Mouse (Mus musculus) intestine, embryonic 16.5 days (tissue): ENCODE data around the gene Bnip3. TPM values are rescaled to one million over a fixed set of nuclear protein-coding genes. Genes with fewer than 3 reads are reported as not detected.
A peak's percentile ranks its signal among the peaks of the same experiment; 100 is the strongest.

Experiments
- ATAC-seq: fragments of 200-750 bp; cut with Nextera tagmentation; 2 replicates; pipeline ENCODE4 v1.8.0; 2017; ENCODE audit warnings: moderate TSS enrichment, moderate library complexity
- H3K27ac ChIP-seq: fragments of 300-500 bp; sonication (generic); 2 replicates; pipeline ENCODE4 v1.5.1; 2014; ENCODE audit warnings: mild to moderate bottlenecking, low read length
- H3K27me3 ChIP-seq: fragments of 300-500 bp; sonication (generic); replicated peaks from 2 replicates; pipeline ENCODE4 v1.6.1; 2014; ENCODE audit warnings: low read length, control low read depth, mixed read lengths; ENCODE audit not compliant: control insufficient read depth, insufficient read depth
- H3K36me3 ChIP-seq: fragments of 300-500 bp; sonication (generic); 2 replicates; pipeline ENCODE4 v1.6.1; 2014; ENCODE audit warnings: low read length, control low read depth; ENCODE audit not compliant: control insufficient read depth, insufficient read depth
- H3K4me1 ChIP-seq: fragments of 300-500 bp; sonication (generic); 2 replicates; pipeline ENCODE4 v1.6.1; 2014; ENCODE audit warnings: low read length, control low read depth, mixed read lengths; ENCODE audit not compliant: control insufficient read depth, insufficient read depth
- H3K4me2 ChIP-seq: fragments of 300-500 bp; sonication (generic); 2 replicates; pipeline ENCODE4 v1.6.1; 2014; ENCODE audit warnings: low read depth, low read length, control low read depth
- H3K4me3 ChIP-seq: fragments of 300-500 bp; sonication (generic); 2 replicates; pipeline ENCODE4 v1.5.1; 2014; ENCODE audit warnings: mild to moderate bottlenecking, low read length
- H3K9ac ChIP-seq: fragments of 300-500 bp; sonication (generic); 2 replicates; pipeline ENCODE4 v1.6.1; 2014; ENCODE audit warnings: low read depth, low read length
- H3K9me3 ChIP-seq: fragments of 300-500 bp; sonication (generic); 2 replicates; pipeline ENCODE4 v1.6.1; 2016; ENCODE audit warnings: low read length, control low read depth; ENCODE audit not compliant: control insufficient read depth
- WGBS: fragments of 180-500 bp; shearing (Covaris S2); extraction: QIAGEN DNeasy Blood & Tissue Kit; methylation state at CpG from one replicate; pipeline ENCODE4 v1.1.7; 2014; 5-methylcytosine and 5-hydroxymethylcytosine counted together
- polyA plus RNA-seq: library from polyadenylated mRNA; unstranded; fragments of >200 nt; fragmentation: Nextera tagmentation; extraction: Ambion mirVana; gene quantifications from 2 replicates; pipeline ENCODE4 v1.2.1, GENCODE M21; 2015

The Bnip3 gene
- polyA plus RNA-seq, 1 experiment from 2014 or later, result 195 TPM

DNA sequence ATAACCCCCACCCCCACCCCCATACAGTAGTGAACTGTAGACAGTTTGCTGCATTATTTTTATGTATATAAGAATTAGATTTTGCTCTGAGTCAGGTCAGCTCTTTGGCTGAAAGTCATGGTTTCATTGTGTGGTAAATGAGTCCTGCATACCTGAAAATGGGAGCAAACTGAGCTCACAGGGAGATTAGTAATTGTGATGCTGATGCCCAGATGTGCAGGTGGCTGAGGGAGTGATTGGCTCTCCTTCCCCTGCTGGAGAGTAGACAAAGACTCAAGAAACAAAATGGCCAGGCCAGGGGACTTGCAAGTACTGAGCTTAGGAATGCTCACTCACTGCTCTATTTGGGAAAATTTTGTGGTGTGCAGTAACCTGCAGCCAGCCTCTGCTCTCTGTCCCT is 59.2 kb downstream of the Bnip3 start:
- no peak overlapping the region for H3K4me3 ChIP-seq
- H3K27me3 ChIP-seq, result no peaks in the 10 kb centered on the region
- no peak overlapping the region for H3K4me2 ChIP-seq
- H3K9me3 ChIP-seq, result no peaks in the 10 kb centered on the region
- no peak for ATAC-seq
- peaks cover 8% of the 10 kb centered on the region; the same call in 1 of the 2 replicates for H3K36me3 ChIP-seq
- H3K4me1 ChIP-seq, result peaks cover 15% of the 10 kb centered on the region
- no peak overlapping the region for H3K27ac ChIP-seq
- no peak overlapping the region for H3K9ac ChIP-seq

DNA sequence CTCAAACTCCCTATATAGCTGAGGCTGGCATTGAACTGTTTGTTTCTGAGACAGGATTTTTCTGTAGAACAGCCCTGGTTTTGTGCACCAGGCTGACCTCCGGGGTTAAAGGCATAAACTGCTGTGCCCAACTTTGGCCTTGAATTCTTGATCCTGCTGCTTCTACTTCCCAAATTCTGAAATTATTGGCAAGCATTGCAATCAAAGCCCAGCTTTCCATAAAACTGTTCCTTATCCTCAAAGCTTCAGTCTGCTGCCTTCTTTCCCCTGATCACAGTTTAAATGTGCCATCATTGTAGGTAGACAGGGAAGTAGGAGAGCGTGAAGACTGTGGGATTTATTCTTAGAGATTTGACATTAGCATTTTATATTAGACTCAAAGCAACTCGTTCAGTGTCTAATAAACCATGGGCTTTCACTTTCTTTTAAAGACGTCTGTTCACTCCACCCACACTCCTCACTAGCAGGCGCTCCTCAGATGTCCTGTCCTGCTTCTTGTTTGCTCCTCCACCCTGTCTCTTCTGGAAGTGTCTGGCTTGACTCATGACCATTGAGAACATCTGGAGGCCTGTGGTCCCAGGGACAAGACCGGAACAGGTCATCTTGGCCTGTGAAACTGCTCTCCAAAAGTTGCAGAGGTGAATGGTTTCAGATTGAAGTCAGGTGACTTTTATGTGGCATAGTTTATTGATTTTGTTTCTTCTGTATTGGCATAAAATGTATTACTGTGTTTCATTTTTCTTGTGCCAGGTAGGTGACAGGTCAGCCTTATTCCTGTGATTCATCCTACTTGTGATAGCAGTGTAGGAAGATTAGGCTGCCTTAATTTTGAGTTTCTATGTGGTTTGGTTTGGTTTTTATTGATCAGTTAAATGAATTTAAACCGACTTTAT is 61.0 kb downstream of the Bnip3 start:
- peaks cover 22% of the 10 kb centered on the region for H3K4me1 ChIP-seq
- H3K4me3 ChIP-seq, result no peak overlapping the region
- peaks cover 3% of the 10 kb centered on the region; the same call in 1 of the 2 replicates for H3K36me3 ChIP-seq
- no peaks in the 10 kb centered on the region for H3K27me3 ChIP-seq
- no peak overlapping the region for H3K27ac ChIP-seq
- no peak for ATAC-seq
- H3K4me2 ChIP-seq, result peak overlapping the region; percentile 89; the same call in 1 of the 2 replicates
- no peak overlapping the region for H3K9ac ChIP-seq
- no peaks in the 10 kb centered on the region for H3K9me3 ChIP-seq
- WGBS, result 67% methylated on average over 7 of the region's 7 CpGs

- peaks cover 22% of the 10 kb centered on the region for H3K4me1 ChIP-seq
- no peaks in the 10 kb centered on the region for H3K9me3 ChIP-seq
- peak overlapping the region; percentile 98 for H3K4me3 ChIP-seq
- WGBS, result 37% methylated on average over 13 of the region's 13 CpGs
- H3K9ac ChIP-seq, result peak overlapping the region; percentile 98
- no peak for ATAC-seq
- H3K27ac ChIP-seq, result peak overlapping the region; percentile 97; the same call in 1 of the 2 replicates
- H3K4me2 ChIP-seq, result peak overlapping the region; percentile 89
- no peaks in the 10 kb centered on the region for H3K27me3 ChIP-seq
- H3K36me3 ChIP-seq, result no peaks in the 10 kb centered on the region
Observed at GRCm38 (mm10) chr7:138847316-138848027, 61.8 kb downstream of the Bnip3 start.

GRCm38 (mm10) chr7:138846502-138846991 is 62.8 kb downstream of the Bnip3 start:
- no peaks in the 10 kb centered on the region for H3K27me3 ChIP-seq
- H3K9ac ChIP-seq, result peak overlapping the region; percentile 98
- H3K9me3 ChIP-seq, result no peaks in the 10 kb centered on the region
- peak; percentile 90 for ATAC-seq
- WGBS, result under 1% methylated on average over 47 of the region's 61 CpGs
- peaks cover 22% of the 10 kb centered on the region for H3K4me1 ChIP-seq
- peak overlapping the region; percentile 97 for H3K27ac ChIP-seq
- H3K36me3 ChIP-seq, result no peaks in the 10 kb centered on the region
- peak overlapping the region; percentile 89 for H3K4me2 ChIP-seq
- H3K4me3 ChIP-seq, result peak overlapping the region; percentile 98

DNA sequence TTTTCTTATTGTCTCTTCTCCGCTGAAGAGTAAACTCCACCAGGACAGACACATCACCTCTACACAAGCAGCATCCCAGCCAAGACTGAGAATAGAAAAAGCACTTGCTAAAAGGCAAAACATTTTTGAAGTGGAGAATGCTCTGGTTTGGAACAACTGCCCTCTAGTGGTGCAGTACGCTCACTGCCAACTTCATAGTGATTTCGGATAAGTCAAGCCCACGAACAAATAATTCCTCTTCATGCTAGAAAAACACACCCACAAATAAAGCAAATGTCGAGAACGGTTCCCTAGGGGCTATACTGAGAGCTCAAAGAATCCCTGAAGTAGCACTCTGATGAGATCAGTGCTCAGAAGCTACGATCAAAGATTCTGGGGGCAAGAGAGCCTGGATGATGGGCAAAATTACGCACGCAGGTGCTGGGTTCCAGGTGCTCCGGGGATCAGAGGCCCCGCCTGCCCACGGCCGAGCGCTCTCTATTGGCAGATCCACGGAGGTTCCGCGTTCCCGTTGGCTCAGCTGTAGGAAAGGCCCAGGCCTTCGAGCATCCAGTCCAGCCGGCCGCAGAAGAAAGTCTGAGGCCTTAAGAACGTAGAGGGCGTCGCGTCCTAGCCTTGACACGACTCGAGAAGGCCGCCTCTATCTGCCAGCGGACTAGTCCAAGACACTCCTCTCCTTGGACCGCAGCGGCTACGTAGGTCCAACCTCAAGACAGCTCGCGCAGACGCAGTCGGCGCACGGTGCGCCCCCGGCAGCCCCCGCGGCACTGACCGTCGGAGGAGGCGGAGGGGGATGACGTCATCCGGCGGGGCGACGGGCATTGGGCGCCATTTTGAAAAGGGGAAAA is 63.6 kb downstream of the Bnip3 start, which contains the start of the genes Ppp2r2d and Mapk1ip1:
Ppp2r2d (plus strand) TSS at position 536 of the 848 bp plus-strand sequence.
Mapk1ip1 (minus strand) TSS at position 730 of the 848 bp plus-strand sequence.
- under 1% methylated on average over 51 of the region's 51 CpGs for WGBS
- H3K36me3 ChIP-seq, result no peaks in the 10 kb centered on the region
- peak; percentile 97 for ATAC-seq

GRCm38 (mm10) chr7:138845111-138845510 is 64.2 kb downstream of the Bnip3 start:
- peak overlapping the region; percentile 97; the same call in 1 of the 2 replicates for H3K27ac ChIP-seq
- H3K4me2 ChIP-seq, result peak overlapping the region; percentile 56
- 30% methylated on average over 8 of the region's 8 CpGs for WGBS
- no peaks in the 10 kb centered on the region for H3K27me3 ChIP-seq
- ATAC-seq, result peak; percentile 5; the same call in 1 of the 2 replicates
- H3K9me3 ChIP-seq, result no peaks in the 10 kb centered on the region
- peaks cover 25% of the 10 kb centered on the region for H3K4me1 ChIP-seq
- H3K9ac ChIP-seq, result 0 out of 2 replicates have a peak overlapping the region, but pooled peaks have one; percentile 24
- H3K36me3 ChIP-seq, result no peaks in the 10 kb centered on the region
- peak overlapping the region; percentile 98 for H3K4me3 ChIP-seq

More for the DNA sequence above, 63.6 kb downstream of the Bnip3 start, which contains the start of the genes Ppp2r2d and Mapk1ip1:
- no peaks in the 10 kb centered on the region for H3K9me3 ChIP-seq
- peak within 1 kb of the TSS; percentile 97 for H3K27ac ChIP-seq
- peak within 1 kb of the TSS; percentile 98 for H3K9ac ChIP-seq
- H3K4me3 ChIP-seq, result peak within 1 kb of the TSS; percentile 98
- no peaks in the 10 kb centered on the region for H3K27me3 ChIP-seq
- H3K4me2 ChIP-seq, result peak within 1 kb of the TSS; percentile 89
- peaks cover 22% of the 10 kb centered on the region for H3K4me1 ChIP-seq

DNA sequence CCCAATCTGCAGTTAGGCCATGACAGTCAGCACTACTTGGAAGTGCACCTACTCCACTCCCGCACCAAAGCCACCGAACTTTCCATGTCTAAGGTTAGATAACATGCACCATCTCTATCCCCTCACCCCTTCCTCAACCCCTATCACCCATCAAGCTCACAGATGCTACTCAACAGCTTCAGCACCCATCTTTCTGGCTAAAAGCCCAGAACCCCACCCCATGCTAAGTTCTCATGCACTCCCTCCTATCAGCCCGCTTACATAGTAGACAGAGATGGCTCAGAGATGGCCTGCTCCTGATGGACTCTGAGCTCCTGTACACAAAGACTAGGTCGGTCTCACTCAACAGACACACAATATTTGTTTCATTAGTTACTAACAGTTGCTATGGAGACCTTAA is 65.9 kb downstream of the Bnip3 start:
- no peak overlapping the region for H3K9ac ChIP-seq
- no peak overlapping the region for H3K27ac ChIP-seq
- no peak for ATAC-seq
- no peaks in the 10 kb centered on the region for H3K36me3 ChIP-seq
- no peak overlapping the region for H3K4me3 ChIP-seq
- H3K27me3 ChIP-seq, result no peaks in the 10 kb centered on the region
- peaks cover 23% of the 10 kb centered on the region for H3K4me1 ChIP-seq
- H3K4me2 ChIP-seq, result no peak overlapping the region
- WGBS, result 83% methylated on average over 4 of the region's 4 CpGs
- H3K9me3 ChIP-seq, result no peaks in the 10 kb centered on the region

DNA sequence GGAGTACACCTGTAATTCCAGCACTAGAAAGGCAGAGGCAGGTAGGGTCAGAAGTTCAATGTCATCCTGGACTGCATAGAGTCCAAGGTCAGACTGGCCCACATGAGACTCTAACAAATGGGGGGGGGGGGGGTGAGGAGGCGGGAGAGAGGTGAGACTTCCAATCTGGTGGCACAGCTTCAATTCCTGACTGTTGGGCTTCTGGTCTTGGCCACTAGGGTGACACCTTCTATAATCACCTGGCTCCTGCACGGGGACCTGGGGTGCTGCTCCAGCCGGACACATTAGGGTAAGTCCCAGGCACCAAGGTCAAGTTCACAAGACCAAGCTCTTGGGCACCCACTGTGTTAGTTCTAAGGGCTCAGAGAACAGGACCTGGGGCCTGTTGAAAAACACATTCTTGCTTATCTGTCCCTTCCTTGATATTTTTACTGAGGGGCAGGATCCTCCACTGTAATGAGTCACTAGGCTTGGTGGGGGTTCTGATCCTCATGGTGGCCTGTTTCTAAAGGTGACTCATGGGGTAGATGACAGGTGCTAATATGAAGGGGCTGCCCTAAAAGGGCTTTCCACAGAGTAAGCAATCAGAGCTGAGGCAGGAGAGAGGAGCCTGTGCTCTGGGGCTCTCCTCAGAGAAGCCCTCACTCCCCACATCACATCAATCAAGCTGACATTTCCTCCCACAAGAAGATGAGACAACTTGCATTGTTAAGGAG is 67.7 kb downstream of the Bnip3 start:
- WGBS, result 66% methylated on average over 3 of the region's 3 CpGs
- Histone ChIP-seq H3K9me3 (no peaks in the 10 kb centered on the region), H3K27me3 (no peaks in the 10 kb centered on the region), H3K9ac (no peak overlapping the region), H3K27ac (no peak overlapping the region), H3K4me3 (no peak overlapping the region), H3K4me2 (no peak overlapping the region), H3K36me3 (no peaks in the 10 kb centered on the region), H3K4me1 (peaks cover 12% of the 10 kb centered on the region)
- no peak for ATAC-seq
